Mouse (Mus musculus): ENCODE data around the gene Ifi35. TPM values are rescaled to one million over a fixed set of nuclear protein-coding genes. Genes with fewer than 3 reads are reported as not detected.
A peak's percentile ranks its signal among the peaks of the same experiment; 100 is the strongest.

The Ifi35 gene
- polyA plus RNA-seq, 1 experiment, result 44.3 TPM

DNA sequence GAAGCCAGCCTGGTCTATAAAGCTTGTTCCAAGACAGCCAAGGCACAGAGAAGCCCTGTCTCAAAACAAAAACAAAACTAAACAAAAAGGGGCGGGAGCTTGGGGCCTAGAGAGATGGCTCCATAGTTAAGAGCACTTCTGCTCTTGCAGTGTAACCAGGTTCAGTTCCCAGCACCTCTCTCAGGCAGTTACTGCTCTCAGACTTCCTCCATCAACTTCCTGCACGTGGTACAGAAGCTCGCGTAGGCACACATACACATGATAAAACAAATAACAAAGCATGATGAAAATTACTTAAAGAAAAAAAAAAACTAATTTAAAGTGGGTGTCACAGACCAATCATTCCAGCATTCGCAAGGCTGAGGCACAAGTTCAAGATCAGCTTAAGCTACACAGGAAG lies 28.1 kb upstream of the Ifi35 start:
- Histone ChIP-seq H3K27me3 (ENCODE audit: control insufficient read depth, insufficient read depth, low read length) (no peaks in the 10 kb centered on the region), H3K36me3 (ENCODE audit: control insufficient read depth, insufficient read depth, low read length) (no peaks in the 10 kb centered on the region), H3K27ac (ENCODE audit: insufficient read depth, low read length) (no peak overlapping the region), H3K4me3 (ENCODE audit: extremely low read depth, insufficient read depth, insufficient read length) (no peak overlapping the region), H3K4me1 (ENCODE audit: control insufficient read depth, insufficient read depth, insufficient read length) (peaks cover 11% of the 10 kb centered on the region; the same call in 1 of the 2 replicates)
- TF ChIP-seq CTCF (IDR thresholded peaks at IDR 0.05; ENCODE audit: extremely low read depth, insufficient read depth, insufficient read length, insufficient replicate concordance) (no peak), POLR2A (IDR thresholded peaks at IDR 0.05; ENCODE audit: low read depth, low read length) (no peak)
- WGBS, result 78% methylated on average over 5 of the region's 5 CpGs
- no peak for DNase-seq (ENCODE audit: low read depth in 1 of 2, low spot score in 2 of 2)

DNA sequence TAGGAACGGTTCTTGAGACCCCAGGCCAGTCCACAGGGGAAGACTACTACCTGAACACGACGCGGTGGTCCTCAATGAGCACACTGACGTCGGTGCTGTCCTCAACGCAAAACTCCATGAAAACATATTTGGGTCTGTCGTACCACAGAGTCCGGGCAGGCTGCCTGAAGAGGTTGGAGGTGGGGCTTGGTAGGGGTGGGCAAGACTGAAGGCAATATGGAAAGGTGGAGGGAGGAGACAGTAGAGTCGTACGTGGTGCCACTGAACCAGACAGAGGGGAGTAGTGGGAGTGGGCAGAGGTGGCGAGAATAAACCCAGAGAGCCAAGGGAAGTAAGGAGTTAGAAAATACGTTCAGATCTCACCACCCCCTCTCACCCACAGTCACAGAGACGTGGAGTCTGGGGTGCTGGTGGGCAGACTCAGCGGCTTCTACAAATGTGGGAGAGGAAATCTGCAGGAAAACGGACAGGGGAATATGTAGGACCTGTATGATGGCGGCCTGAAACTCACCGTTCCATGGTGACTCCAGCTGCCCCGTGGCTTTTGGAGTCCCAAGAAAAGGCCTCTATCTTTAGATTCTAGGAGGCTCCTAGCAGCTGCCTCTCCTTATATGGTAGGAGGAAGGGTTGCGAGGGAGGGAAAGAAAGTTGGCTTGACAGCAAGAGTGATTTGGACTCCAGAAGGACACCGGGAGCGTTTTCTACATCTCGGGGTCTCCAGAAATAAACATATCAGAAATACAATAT lies 23.9 kb upstream of the Ifi35 start, which contains the start of gene Gm27029:
Gm27029 (minus strand) TSS at position 692 of the 747 bp plus-strand sequence.
- H3K36me3 ChIP-seq (ENCODE audit: control insufficient read depth, insufficient read depth, low read length), result peaks cover under 1% of the 10 kb centered on the region; the same call in 1 of the 2 replicates
- H3K27me3 ChIP-seq (ENCODE audit: control insufficient read depth, insufficient read depth, low read length), result no peaks in the 10 kb centered on the region
- peak within 1 kb of the TSS; percentile 86 for H3K27ac ChIP-seq (ENCODE audit: insufficient read depth, low read length)
- DNase-seq (ENCODE audit: low read depth in 1 of 2, low spot score in 2 of 2), result no peak
- H3K4me1 ChIP-seq (ENCODE audit: control insufficient read depth, insufficient read depth, insufficient read length), result peaks cover 6% of the 10 kb centered on the region
- H3K4me3 ChIP-seq (ENCODE audit: extremely low read depth, insufficient read depth, insufficient read length), result peak within 1 kb of the TSS; percentile 95
- WGBS, result 9% methylated on average over 23 of the region's 23 CpGs
- TF ChIP-seq CTCF (IDR thresholded peaks at IDR 0.05; ENCODE audit: extremely low read depth, insufficient read depth, insufficient read length, insufficient replicate concordance) (no peak), POLR2A (IDR thresholded peaks at IDR 0.05; ENCODE audit: low read depth, low read length) (no peak)

DNA sequence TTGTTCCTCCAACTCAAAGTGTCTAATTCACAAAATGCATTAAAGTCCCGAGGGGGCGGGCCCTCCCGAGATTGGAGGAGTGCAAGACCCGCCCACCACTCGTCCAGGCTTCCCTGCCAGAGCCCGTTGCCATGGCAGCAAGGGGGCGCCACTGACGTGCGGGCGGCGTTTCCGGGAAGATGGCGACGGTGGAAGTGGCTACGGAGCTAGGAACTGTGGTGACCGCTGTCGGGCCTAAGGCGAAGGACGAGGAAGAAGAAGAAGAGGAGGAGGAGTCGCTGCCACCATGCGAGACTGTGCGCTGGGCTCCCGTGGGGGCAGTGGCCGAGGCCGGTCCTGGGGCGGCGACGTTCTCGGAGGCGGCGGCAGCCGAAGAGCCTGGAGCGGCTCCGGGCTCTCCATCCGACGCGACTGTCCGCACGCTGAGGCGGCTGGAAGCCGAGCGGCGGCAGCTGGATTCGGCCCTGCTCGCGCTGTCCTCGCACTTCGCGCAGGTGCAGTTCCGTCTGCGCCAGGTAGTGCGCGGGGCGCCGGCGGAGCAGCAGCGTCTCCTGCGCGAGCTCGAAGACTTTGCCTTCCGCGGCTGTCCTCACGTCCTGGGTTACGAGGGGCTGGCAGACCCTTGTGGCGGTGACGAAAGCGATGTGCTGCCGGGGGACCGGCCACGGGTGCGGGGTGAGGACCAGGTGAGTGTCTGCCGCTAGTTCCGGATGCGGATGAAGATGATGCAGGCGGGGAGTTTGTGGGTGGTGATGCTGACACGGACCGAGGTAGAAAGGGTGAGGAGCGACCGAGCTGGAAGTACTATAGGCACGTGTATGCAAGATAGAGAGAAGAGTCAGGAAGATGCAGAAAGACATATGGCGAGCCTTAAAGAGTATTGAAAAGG lies 23.0 kb upstream of the Ifi35 start, which contains the start of the genes Rundc1 and Ptges3l:
Rundc1 (plus strand) TSS at position 161 of the 889 bp plus-strand sequence.
Ptges3l (minus strand) TSS at position 409 of the 889 bp plus-strand sequence.
- Histone ChIP-seq H3K4me1 (ENCODE audit: control insufficient read depth, insufficient read depth, insufficient read length) (peaks cover 6% of the 10 kb centered on the region), H3K27ac (ENCODE audit: insufficient read depth, low read length) (peak within 1 kb of the TSS; percentile 86), H3K27me3 (ENCODE audit: control insufficient read depth, insufficient read depth, low read length) (no peaks in the 10 kb centered on the region), H3K4me3 (ENCODE audit: extremely low read depth, insufficient read depth, insufficient read length) (peak within 1 kb of the TSS; percentile 95), H3K36me3 (ENCODE audit: control insufficient read depth, insufficient read depth, low read length) (peaks cover 3% of the 10 kb centered on the region)
- TF ChIP-seq CTCF (IDR thresholded peaks at IDR 0.05; ENCODE audit: extremely low read depth, insufficient read depth, insufficient read length, insufficient replicate concordance), result peak; percentile 8; the same call in 1 of the 2 replicates
- peak; percentile 72 for TF ChIP-seq POLR2A (IDR thresholded peaks at IDR 0.05; ENCODE audit: low read depth, low read length)
- under 1% methylated on average over 81 of the region's 81 CpGs for WGBS
- DNase-seq (ENCODE audit: low read depth in 1 of 2, low spot score in 2 of 2), result peak; percentile 90 to 99

DNA sequence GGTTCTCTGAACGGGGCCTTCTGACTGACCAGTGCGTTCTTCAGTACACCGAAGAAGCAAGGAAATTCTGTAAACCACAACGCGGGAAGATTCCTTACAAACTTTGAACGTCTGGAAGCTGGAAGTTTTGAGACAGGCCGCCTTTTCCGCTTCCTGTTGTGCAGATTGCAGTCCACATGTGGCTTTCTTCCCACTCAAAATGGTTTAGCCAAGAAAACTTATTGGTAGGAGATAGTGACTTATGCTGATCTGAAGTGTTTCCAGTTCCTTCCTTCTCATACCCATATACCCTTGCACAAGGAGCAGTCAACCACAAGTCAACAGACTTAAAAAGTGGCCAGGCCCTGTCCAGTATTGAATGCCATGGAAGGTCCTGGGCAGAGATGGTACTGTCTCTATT lies 22.0 kb upstream of the Ifi35 start:
- Histone ChIP-seq H3K36me3 (ENCODE audit: control insufficient read depth, insufficient read depth, low read length) (peaks cover 6% of the 10 kb centered on the region), H3K27ac (ENCODE audit: insufficient read depth, low read length) (no peak overlapping the region), H3K27me3 (ENCODE audit: control insufficient read depth, insufficient read depth, low read length) (no peaks in the 10 kb centered on the region), H3K4me3 (ENCODE audit: extremely low read depth, insufficient read depth, insufficient read length) (no peak overlapping the region), H3K4me1 (ENCODE audit: control insufficient read depth, insufficient read depth, insufficient read length) (peaks cover 6% of the 10 kb centered on the region)
- no peak for DNase-seq (ENCODE audit: low read depth in 1 of 2, low spot score in 2 of 2)
- 69% methylated on average over 8 of the region's 8 CpGs for WGBS
- TF ChIP-seq POLR2A (IDR thresholded peaks at IDR 0.05; ENCODE audit: low read depth, low read length), result no peak
- TF ChIP-seq CTCF (IDR thresholded peaks at IDR 0.05; ENCODE audit: extremely low read depth, insufficient read depth, insufficient read length, insufficient replicate concordance), result no peak

DNA sequence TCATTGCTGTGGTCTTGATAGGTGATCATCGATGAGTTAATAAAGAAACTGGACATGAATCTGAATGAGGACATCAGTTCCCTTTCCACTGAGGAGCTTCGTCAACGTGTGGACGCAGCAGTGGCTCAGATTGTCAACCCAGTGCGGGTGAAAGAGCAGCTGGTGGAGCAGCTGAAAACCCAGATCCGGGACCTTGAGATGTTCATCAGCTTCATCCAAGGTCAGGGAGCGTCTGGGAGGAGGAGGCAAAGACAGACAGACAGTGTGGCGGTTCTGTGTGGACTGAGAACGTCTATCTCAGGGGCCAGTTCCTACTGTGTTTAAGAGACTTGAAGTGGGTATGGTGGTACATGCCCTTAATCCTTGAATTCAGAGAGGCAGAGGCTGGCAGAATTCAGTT lies 16.9 kb upstream of the Ifi35 start:
- H3K36me3 ChIP-seq (ENCODE audit: control insufficient read depth, insufficient read depth, low read length), result peaks cover 19% of the 10 kb centered on the region
- no peaks in the 10 kb centered on the region for H3K4me1 ChIP-seq (ENCODE audit: control insufficient read depth, insufficient read depth, insufficient read length)
- no peak for DNase-seq (ENCODE audit: low read depth in 1 of 2, low spot score in 2 of 2)
- TF ChIP-seq POLR2A (IDR thresholded peaks at IDR 0.05; ENCODE audit: low read depth, low read length), result no peak
- TF ChIP-seq CTCF (IDR thresholded peaks at IDR 0.05; ENCODE audit: extremely low read depth, insufficient read depth, insufficient read length, insufficient replicate concordance), result no peak
- H3K27ac ChIP-seq (ENCODE audit: insufficient read depth, low read length), result no peak overlapping the region
- 91% methylated on average over 9 of the region's 9 CpGs for WGBS
- H3K27me3 ChIP-seq (ENCODE audit: control insufficient read depth, insufficient read depth, low read length), result no peaks in the 10 kb centered on the region
- H3K4me3 ChIP-seq (ENCODE audit: extremely low read depth, insufficient read depth, insufficient read length), result no peak overlapping the region

DNA sequence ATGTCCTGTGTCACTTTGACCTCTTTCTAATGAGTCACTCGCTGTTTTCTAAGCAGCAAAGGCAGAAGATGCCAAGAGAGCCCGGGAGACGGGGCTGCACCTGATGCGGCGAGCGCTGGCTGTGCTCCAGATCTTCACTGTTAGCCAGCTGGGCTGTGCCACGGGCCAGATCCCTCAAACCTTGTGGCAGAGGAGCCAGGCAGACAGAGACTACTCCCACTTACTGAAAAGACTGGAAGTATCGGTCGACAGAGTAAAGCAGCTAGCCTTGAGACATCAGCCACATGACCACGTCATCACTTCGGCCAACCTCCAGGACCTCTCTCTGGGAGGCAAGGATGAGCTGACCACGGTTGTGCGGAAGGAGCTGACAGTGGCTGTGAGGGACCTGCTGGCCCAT lies 14.8 kb upstream of the Ifi35 start:
- Histone ChIP-seq H3K27ac (ENCODE audit: insufficient read depth, low read length) (no peak overlapping the region), H3K4me1 (ENCODE audit: control insufficient read depth, insufficient read depth, insufficient read length) (no peaks in the 10 kb centered on the region), H3K36me3 (ENCODE audit: control insufficient read depth, insufficient read depth, low read length) (peaks cover 19% of the 10 kb centered on the region)

More for the DNA sequence above, 14.8 kb upstream of the Ifi35 start:
- TF ChIP-seq CTCF (IDR thresholded peaks at IDR 0.05; ENCODE audit: extremely low read depth, insufficient read depth, insufficient read length, insufficient replicate concordance) (no peak), POLR2A (IDR thresholded peaks at IDR 0.05; ENCODE audit: low read depth, low read length) (no peak)
- no peak for DNase-seq (ENCODE audit: low read depth in 1 of 2, low spot score in 2 of 2)
- no peak overlapping the region for H3K4me3 ChIP-seq (ENCODE audit: extremely low read depth, insufficient read depth, insufficient read length)
- 92% methylated on average over 13 of the region's 13 CpGs for WGBS
- H3K27me3 ChIP-seq (ENCODE audit: control insufficient read depth, insufficient read depth, low read length), result no peaks in the 10 kb centered on the region

Measured in spleen, adult 2 months (tissue).